Mouse (Mus musculus) heart, embryonic 13.5 days (tissue): ENCODE data around the gene Rbfox1. TPM values are rescaled to one million over a fixed set of nuclear protein-coding genes. Genes with fewer than 3 reads are reported as not detected.

Experiments
- ATAC-seq: fragments of 200-750 bp; cut with Nextera tagmentation; 2 replicates; pipeline ENCODE4 v1.8.0; 2017; ENCODE audit warnings: moderate TSS enrichment; ENCODE audit not compliant: insufficient number of reproducible peaks, low FRiP score, low TSS enrichment; ENCODE audit errors: extremely low read depth
- H3K27ac ChIP-seq: fragments of 300-500 bp; sonication (generic); replicated peaks from 2 replicates; pipeline ENCODE4 v1.5.1; 2015; ENCODE audit warnings: moderate library complexity, mild to moderate bottlenecking, inconsistent platforms
- H3K27me3 ChIP-seq: fragments of 300-500 bp; sonication (generic); replicated peaks from 2 replicates; pipeline ENCODE4 v1.6.1; 2015; ENCODE audit warnings: mild to moderate bottlenecking, inconsistent platforms
- H3K36me3 ChIP-seq: fragments of 300-500 bp; sonication (generic); 2 replicates; pipeline ENCODE4 v1.6.1; 2015; ENCODE audit warnings: mild to moderate bottlenecking, inconsistent platforms
- H3K4me1 ChIP-seq: fragments of 300-500 bp; sonication (generic); 2 replicates; pipeline ENCODE4 v1.6.1; 2015; ENCODE audit warnings: inconsistent platforms
- H3K4me2 ChIP-seq: fragments of 300-500 bp; sonication (generic); 2 replicates; pipeline ENCODE4 v1.6.1; 2015; ENCODE audit warnings: inconsistent platforms, mild to moderate bottlenecking, moderate library complexity
- H3K4me3 ChIP-seq: fragments of 300-500 bp; sonication (generic); 2 replicates; pipeline ENCODE4 v1.5.1; 2015; ENCODE audit warnings: moderate library complexity, mild to moderate bottlenecking, inconsistent platforms
- H3K9ac ChIP-seq: fragments of 300-500 bp; sonication (generic); 2 replicates; pipeline ENCODE4 v1.6.1; 2015; ENCODE audit warnings: inconsistent platforms, mild to moderate bottlenecking, moderate library complexity
- H3K9me3 ChIP-seq: fragments of 300-500 bp; sonication (generic); 2 replicates; pipeline ENCODE4 v1.6.1; 2016; ENCODE audit warnings: inconsistent platforms
- WGBS: fragments of 180-500 bp; shearing (Covaris S2); methylation state at CpG from one replicate; pipeline ENCODE4 v1.1.7; 2015; ENCODE audit warnings: mixed read lengths; 5-methylcytosine and 5-hydroxymethylcytosine counted together
- polyA plus RNA-seq: library from polyadenylated mRNA; unstranded; fragments of >200 nt; fragmentation: Nextera tagmentation; extraction: Ambion mirVana; gene quantifications from 2 replicates; pipeline ENCODE4 v1.2.1, GENCODE M21; 2015

The Rbfox1 gene
- polyA plus RNA-seq, 1 experiment from 2014 or later: 2.8 TPM

- Histone ChIP-seq H3K36me3 (no peaks in the 10 kb centered on the region), H3K27ac (no peak overlapping the region), H3K4me3 (no peak overlapping the region), H3K4me1 (peaks cover 3% of the 10 kb centered on the region; the same call in 1 of the 2 replicates), H3K9me3 (no peaks in the 10 kb centered on the region), H3K9ac (no peak overlapping the region), H3K4me2 (no peak overlapping the region), H3K27me3 (no peaks in the 10 kb centered on the region)
- WGBS: 57% methylated on average over 10 of the region's 10 CpGs
- ATAC-seq: no peak
These were observed 107.2 kb downstream of the Rbfox1 start for GRCm38 (mm10) chr16:5992045-5993011.

DNA sequence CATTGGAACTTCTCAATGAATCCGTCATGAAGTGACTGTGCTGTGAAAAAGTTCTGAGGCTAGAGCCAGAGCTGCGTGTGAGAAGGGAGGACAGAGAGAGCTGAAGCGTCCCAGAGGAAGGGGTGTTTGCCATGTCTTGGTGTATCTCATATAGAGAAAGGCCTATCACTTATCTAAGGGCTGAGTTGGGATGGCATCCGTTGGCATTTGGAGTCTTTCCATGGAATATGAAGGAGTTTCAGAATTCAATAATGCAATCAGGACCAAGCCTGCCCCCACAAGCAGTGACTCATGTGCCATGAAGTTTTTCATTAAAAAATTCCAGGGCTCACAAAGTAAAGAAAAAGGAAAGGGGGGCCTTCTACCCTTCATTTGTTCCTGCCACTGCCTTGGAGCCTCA lies 112.0 kb downstream of the Rbfox1 start:
- Histone ChIP-seq H3K4me2 (no peak overlapping the region), H3K4me3 (no peak overlapping the region), H3K36me3 (no peaks in the 10 kb centered on the region), H3K9ac (no peak overlapping the region), H3K9me3 (no peaks in the 10 kb centered on the region), H3K27me3 (no peaks in the 10 kb centered on the region), H3K27ac (no peak overlapping the region), H3K4me1 (peaks cover 3% of the 10 kb centered on the region; the same call in 1 of the 2 replicates)
- 51% methylated on average over 4 of the region's 4 CpGs for WGBS
- ATAC-seq: no peak

- Histone ChIP-seq H3K4me2 (no peak overlapping the region), H3K9ac (no peak overlapping the region), H3K4me1 (peaks cover 3% of the 10 kb centered on the region; the same call in 1 of the 2 replicates), H3K4me3 (no peak overlapping the region), H3K9me3 (no peaks in the 10 kb centered on the region), H3K27ac (no peak overlapping the region), H3K27me3 (no peaks in the 10 kb centered on the region), H3K36me3 (no peaks in the 10 kb centered on the region)
- WGBS: 86% methylated on average over 4 of the region's 4 CpGs
- no peak for ATAC-seq
These were observed 112.5 kb downstream of the Rbfox1 start for GRCm38 (mm10) chr16:5997651-5998050.

GRCm38 (mm10) chr16:6000016-6000415 lies 114.9 kb downstream of the Rbfox1 start:
- 73% methylated on average over 1 of the region's 1 CpGs for WGBS

GRCm38 (mm10) chr16:6006996-6007395 lies 121.8 kb downstream of the Rbfox1 start:
- Histone ChIP-seq H3K27ac (no peak overlapping the region), H3K9me3 (no peaks in the 10 kb centered on the region), H3K4me2 (no peak overlapping the region), H3K36me3 (no peaks in the 10 kb centered on the region), H3K9ac (no peak overlapping the region), H3K4me1 (no peaks in the 10 kb centered on the region), H3K4me3 (no peak overlapping the region), H3K27me3 (no peaks in the 10 kb centered on the region)
- ATAC-seq: no peak

More at GRCm38 (mm10) chr16:6000016-6000415, 114.9 kb downstream of the Rbfox1 start:
- no peak for ATAC-seq
- H3K4me1 ChIP-seq: peaks cover 3% of the 10 kb centered on the region; the same call in 1 of the 2 replicates
- no peak overlapping the region for H3K4me2 ChIP-seq
- H3K27ac ChIP-seq: no peak overlapping the region
- H3K4me3 ChIP-seq: no peak overlapping the region
- no peaks in the 10 kb centered on the region for H3K36me3 ChIP-seq
- no peaks in the 10 kb centered on the region for H3K9me3 ChIP-seq
- no peaks in the 10 kb centered on the region for H3K27me3 ChIP-seq
- no peak overlapping the region for H3K9ac ChIP-seq

GRCm38 (mm10) chr16:6012853-6013252 lies 127.7 kb downstream of the Rbfox1 start:
- no peak overlapping the region for H3K9ac ChIP-seq
- H3K9me3 ChIP-seq: no peaks in the 10 kb centered on the region
- H3K36me3 ChIP-seq: no peaks in the 10 kb centered on the region
- no peaks in the 10 kb centered on the region for H3K4me1 ChIP-seq
- H3K27me3 ChIP-seq: no peaks in the 10 kb centered on the region
- 71% methylated on average over 3 of the region's 3 CpGs for WGBS
- H3K27ac ChIP-seq: no peak overlapping the region
- no peak overlapping the region for H3K4me3 ChIP-seq
- H3K4me2 ChIP-seq: no peak overlapping the region
- no peak for ATAC-seq

GRCm38 (mm10) chr16:6018639-6019038 lies 133.5 kb downstream of the Rbfox1 start:
- Histone ChIP-seq H3K4me3 (no peak overlapping the region), H3K27me3 (no peaks in the 10 kb centered on the region), H3K9me3 (no peaks in the 10 kb centered on the region), H3K4me2 (no peak overlapping the region), H3K27ac (no peak overlapping the region), H3K36me3 (no peaks in the 10 kb centered on the region), H3K4me1 (peaks cover 8% of the 10 kb centered on the region; the same call in 1 of the 2 replicates), H3K9ac (no peak overlapping the region)
- no peak for ATAC-seq
- 33% methylated on average over 5 of the region's 5 CpGs for WGBS

GRCm38 (mm10) chr16:6019361-6019760 lies 134.2 kb downstream of the Rbfox1 start:
- H3K9me3 ChIP-seq: no peaks in the 10 kb centered on the region
- WGBS: 17% methylated on average over 1 of the region's 1 CpGs
- H3K36me3 ChIP-seq: no peaks in the 10 kb centered on the region

GRCm38 (mm10) chr16:6031280-6031679 lies 146.1 kb downstream of the Rbfox1 start:
- peaks cover 5% of the 10 kb centered on the region; the same call in 1 of the 2 replicates for H3K27me3 ChIP-seq
- no peak overlapping the region for H3K4me2 ChIP-seq
- 74% methylated on average over 1 of the region's 1 CpGs for WGBS
- no peak for ATAC-seq
- H3K4me1 ChIP-seq: no peaks in the 10 kb centered on the region
- H3K36me3 ChIP-seq: no peaks in the 10 kb centered on the region
- H3K27ac ChIP-seq: no peak overlapping the region
- no peak overlapping the region for H3K4me3 ChIP-seq
- no peak overlapping the region for H3K9ac ChIP-seq
- H3K9me3 ChIP-seq: no peaks in the 10 kb centered on the region

More at GRCm38 (mm10) chr16:6019361-6019760, 134.2 kb downstream of the Rbfox1 start:
- Histone ChIP-seq H3K27ac (no peak overlapping the region), H3K27me3 (no peaks in the 10 kb centered on the region), H3K4me3 (no peak overlapping the region), H3K9ac (no peak overlapping the region), H3K4me1 (peaks cover 8% of the 10 kb centered on the region; the same call in 1 of the 2 replicates), H3K4me2 (no peak overlapping the region)
- no peak for ATAC-seq

DNA sequence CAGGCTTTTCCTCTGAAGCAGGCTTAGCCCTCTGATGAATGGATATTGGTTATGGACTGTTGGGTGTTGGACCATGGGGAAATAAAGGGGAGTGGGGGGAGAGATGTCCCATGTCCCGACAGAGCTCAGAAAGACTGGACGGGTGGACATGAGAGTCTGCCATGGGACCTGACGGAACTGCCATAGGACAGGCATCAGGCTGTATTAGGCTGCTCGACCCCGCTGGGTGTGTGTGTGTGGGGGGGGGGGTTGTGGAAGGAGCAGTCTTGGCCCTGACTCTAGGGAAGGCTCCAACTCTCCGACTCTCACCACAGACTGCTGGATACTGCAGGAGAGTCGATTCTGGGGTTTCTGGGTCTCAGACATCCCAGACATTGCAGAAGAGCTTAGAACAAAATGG lies 147.4 kb downstream of the Rbfox1 start:
- Histone ChIP-seq H3K4me3 (no peak overlapping the region), H3K4me2 (no peak overlapping the region), H3K9ac (no peak overlapping the region), H3K27ac (no peak overlapping the region), H3K27me3 (peaks cover 5% of the 10 kb centered on the region; the same call in 1 of the 2 replicates), H3K36me3 (no peaks in the 10 kb centered on the region), H3K9me3 (no peaks in the 10 kb centered on the region), H3K4me1 (no peaks in the 10 kb centered on the region)
- WGBS: 82% methylated on average over 7 of the region's 7 CpGs
- no peak for ATAC-seq

DNA sequence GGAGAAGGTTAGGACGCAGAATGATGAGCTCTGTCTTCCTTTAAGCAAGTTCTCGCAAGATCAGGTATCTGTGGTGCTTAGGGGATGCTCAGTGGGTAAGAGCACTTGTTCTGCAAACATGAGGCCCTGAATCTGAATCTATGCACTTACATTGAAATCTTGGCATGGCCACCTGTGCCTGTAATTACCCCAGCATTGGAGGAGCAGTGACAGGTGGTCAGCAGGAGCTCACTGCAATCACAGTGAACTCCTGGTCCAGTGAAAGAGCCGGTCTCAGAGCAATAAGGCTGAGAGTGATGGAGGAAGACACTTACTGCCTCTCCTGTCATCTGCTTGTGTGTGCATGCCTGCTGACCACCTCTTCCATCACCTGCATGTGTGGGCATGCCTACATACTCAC lies 149.7 kb downstream of the Rbfox1 start:
- H3K4me2 ChIP-seq: no peak overlapping the region
- no peak overlapping the region for H3K27ac ChIP-seq
- ATAC-seq: no peak
- H3K36me3 ChIP-seq: no peaks in the 10 kb centered on the region
- H3K4me1 ChIP-seq: no peaks in the 10 kb centered on the region
- peaks cover 5% of the 10 kb centered on the region; the same call in 1 of the 2 replicates for H3K27me3 ChIP-seq
- H3K9me3 ChIP-seq: no peaks in the 10 kb centered on the region
- H3K4me3 ChIP-seq: no peak overlapping the region
- H3K9ac ChIP-seq: no peak overlapping the region
- 79% methylated on average over 3 of the region's 3 CpGs for WGBS
